Mouse (Mus musculus): Measurements from ENCODE around the gene Hspb8. TPM values are rescaled to one million over a fixed set of nuclear protein-coding genes. Genes with fewer than 3 reads are reported as not detected.
A peak's percentile ranks its signal among the peaks of the same experiment; 100 is the strongest.
"Not testable (repeated sequence)": the region's sequence is repeated elsewhere in the genome, so short reads cannot be mapped to it uniquely, and the experiment has no call there.

Hspb8 gene
- polyA plus RNA-seq, 1 experiment from 2014 or later: 23.6 TPM

GRCm38 (mm10) chr5:116389321-116389720 lies 33.3 kb downstream of the Hspb8 start:
- Histone ChIP-seq H3K4me2 (replicated peaks; ENCODE audit: low read depth, low read length) (no peak overlapping the region), H3K27ac (ENCODE audit: low read length) (no peak overlapping the region), H3K4me1 (ENCODE audit: insufficient read depth, low read depth, low read length) (no peaks in the 10 kb centered on the region), H3K9ac (replicated peaks; ENCODE audit: low read depth) (no peak overlapping the region), H3K36me3 (ENCODE audit: insufficient read depth, low read length) (no peaks in the 10 kb centered on the region), H3K4me3 (ENCODE audit: low read depth, low read length) (no peak overlapping the region), H3K27me3 (replicated peaks; ENCODE audit: insufficient read depth, low read length) (no peaks in the 10 kb centered on the region), H3K9me3 (ENCODE audit: low read length) (no peaks in the 10 kb centered on the region)
- DNase-seq (ENCODE audit: low spot score) (no peak), ATAC-seq (no peak)
- 81% methylated on average over 4 of the region's 4 CpGs for WGBS
- TF ChIP-seq EP300 (IDR thresholded peaks at IDR 0.05) (no peak), CTCF (IDR thresholded peaks at IDR 0.05) (no peak)

- Histone ChIP-seq H3K36me3 (ENCODE audit: insufficient read depth, low read length) (no peaks in the 10 kb centered on the region), H3K4me2 (replicated peaks; ENCODE audit: low read depth, low read length) (no peak overlapping the region), H3K27me3 (replicated peaks; ENCODE audit: insufficient read depth, low read length) (no peaks in the 10 kb centered on the region), H3K9me3 (ENCODE audit: low read length) (no peaks in the 10 kb centered on the region), H3K4me1 (ENCODE audit: insufficient read depth, low read depth, low read length) (no peaks in the 10 kb centered on the region), H3K4me3 (ENCODE audit: low read depth, low read length) (no peak overlapping the region), H3K27ac (ENCODE audit: low read length) (no peak overlapping the region), H3K9ac (replicated peaks; ENCODE audit: low read depth) (no peak overlapping the region)
- ATAC-seq: no peak
- WGBS: 58% methylated on average over 9 of the region's 9 CpGs
- TF ChIP-seq EP300 (IDR thresholded peaks at IDR 0.05) (no peak), CTCF (IDR thresholded peaks at IDR 0.05) (no peak)
- no peak for DNase-seq (ENCODE audit: low spot score)
These were observed 35.2 kb downstream of the Hspb8 start for GRCm38 (mm10) chr5:116387302-116387935.

- DNase-seq (ENCODE audit: low spot score) (peak; percentile 67), ATAC-seq (no peak)
- Histone ChIP-seq H3K4me2 (replicated peaks; ENCODE audit: low read depth, low read length) (no peak overlapping the region), H3K9ac (replicated peaks; ENCODE audit: low read depth) (no peak overlapping the region), H3K4me1 (ENCODE audit: insufficient read depth, low read depth, low read length) (no peaks in the 10 kb centered on the region), H3K27me3 (replicated peaks; ENCODE audit: insufficient read depth, low read length) (no peaks in the 10 kb centered on the region), H3K36me3 (ENCODE audit: insufficient read depth, low read length) (no peaks in the 10 kb centered on the region), H3K9me3 (ENCODE audit: low read length) (no peaks in the 10 kb centered on the region), H3K4me3 (ENCODE audit: low read depth, low read length) (no peak overlapping the region), H3K27ac (ENCODE audit: low read length) (no peak overlapping the region)
- no peak for TF ChIP-seq EP300 (IDR thresholded peaks at IDR 0.05)
- peak; percentile 88 for TF ChIP-seq CTCF (IDR thresholded peaks at IDR 0.05)
- WGBS: 34% methylated on average over 11 of the region's 11 CpGs
These were observed 36.6 kb downstream of the Hspb8 start for GRCm38 (mm10) chr5:116386020-116386419.

GRCm38 (mm10) chr5:116382646-116383045 lies 40.0 kb downstream of the Hspb8 start:
- not testable (repeated sequence) for H3K4me3 ChIP-seq (ENCODE audit: low read depth, low read length); ATAC-seq; H3K27ac ChIP-seq (ENCODE audit: low read length); H3K36me3 ChIP-seq (ENCODE audit: insufficient read depth, low read length); H3K4me1 ChIP-seq (ENCODE audit: insufficient read depth, low read depth, low read length); H3K9ac ChIP-seq (replicated peaks; ENCODE audit: low read depth); H3K9me3 ChIP-seq (ENCODE audit: low read length); DNase-seq (ENCODE audit: low spot score); H3K27me3 ChIP-seq (replicated peaks; ENCODE audit: insufficient read depth, low read length); H3K4me2 ChIP-seq (replicated peaks; ENCODE audit: low read depth, low read length)
- 85% methylated on average over 7 of the region's 7 CpGs for WGBS

GRCm38 (mm10) chr5:116381726-116382125 lies 40.9 kb downstream of the Hspb8 start:
- WGBS: 56% methylated on average over 6 of the region's 6 CpGs
- Histone ChIP-seq H3K27me3 (replicated peaks; ENCODE audit: insufficient read depth, low read length) (no peaks in the 10 kb centered on the region), H3K4me1 (ENCODE audit: insufficient read depth, low read depth, low read length) (no peaks in the 10 kb centered on the region), H3K27ac (ENCODE audit: low read length) (no peak overlapping the region), H3K4me2 (replicated peaks; ENCODE audit: low read depth, low read length) (no peak overlapping the region), H3K9me3 (ENCODE audit: low read length) (no peaks in the 10 kb centered on the region), H3K36me3 (ENCODE audit: insufficient read depth, low read length) (no peaks in the 10 kb centered on the region), H3K9ac (replicated peaks; ENCODE audit: low read depth) (no peak overlapping the region), H3K4me3 (ENCODE audit: low read depth, low read length) (no peak overlapping the region)
- TF ChIP-seq CTCF (IDR thresholded peaks at IDR 0.05) (no peak), EP300 (IDR thresholded peaks at IDR 0.05) (no peak)
- DNase-seq (ENCODE audit: low spot score): no peak
- ATAC-seq: no peak

- Histone ChIP-seq H3K9me3 (ENCODE audit: low read length) (no peaks in the 10 kb centered on the region), H3K4me2 (replicated peaks; ENCODE audit: low read depth, low read length) (no peak overlapping the region), H3K27me3 (replicated peaks; ENCODE audit: insufficient read depth, low read length) (no peaks in the 10 kb centered on the region), H3K4me3 (ENCODE audit: low read depth, low read length) (no peak overlapping the region), H3K4me1 (ENCODE audit: insufficient read depth, low read depth, low read length) (no peaks in the 10 kb centered on the region), H3K36me3 (ENCODE audit: insufficient read depth, low read length) (no peaks in the 10 kb centered on the region), H3K27ac (ENCODE audit: low read length) (no peak overlapping the region), H3K9ac (replicated peaks; ENCODE audit: low read depth) (no peak overlapping the region)
- no peak for DNase-seq (ENCODE audit: low spot score)
- WGBS: 62% methylated on average over 15 of the region's 15 CpGs
- ATAC-seq: peak; percentile 32
- TF ChIP-seq EP300 (IDR thresholded peaks at IDR 0.05): no peak
- TF ChIP-seq CTCF (IDR thresholded peaks at IDR 0.05): no peak
These were observed 41.4 kb downstream of the Hspb8 start for GRCm38 (mm10) chr5:116381217-116381616.

GRCm38 (mm10) chr5:116380384-116380783 lies 42.3 kb downstream of the Hspb8 start:
- Histone ChIP-seq H3K4me2 (replicated peaks; ENCODE audit: low read depth, low read length) (no peak overlapping the region), H3K27me3 (replicated peaks; ENCODE audit: insufficient read depth, low read length) (no peaks in the 10 kb centered on the region), H3K4me1 (ENCODE audit: insufficient read depth, low read depth, low read length) (no peaks in the 10 kb centered on the region), H3K9me3 (ENCODE audit: low read length) (no peaks in the 10 kb centered on the region), H3K4me3 (ENCODE audit: low read depth, low read length) (no peak overlapping the region), H3K27ac (ENCODE audit: low read length) (no peak overlapping the region), H3K9ac (replicated peaks; ENCODE audit: low read depth) (no peak overlapping the region), H3K36me3 (ENCODE audit: insufficient read depth, low read length) (no peaks in the 10 kb centered on the region)
- no peak for DNase-seq (ENCODE audit: low spot score)
- ATAC-seq: no peak
- TF ChIP-seq EP300 (IDR thresholded peaks at IDR 0.05): no peak
- TF ChIP-seq CTCF (IDR thresholded peaks at IDR 0.05): no peak
- 76% methylated on average over 7 of the region's 7 CpGs for WGBS
